Mouse (Mus musculus): ENCODE results near the gene Eif3k. TPM values are rescaled to one million over a fixed set of nuclear protein-coding genes. Genes with fewer than 3 reads are reported as not detected.
A peak's percentile ranks its signal among the peaks of the same experiment; 100 is the strongest.

The Eif3k gene
- polyA plus RNA-seq, 1 experiment from 2014 or later: 306 TPM

GRCm38 (mm10) chr7:28957286-28957685 is 24.4 kb downstream of the Eif3k start:
- Histone ChIP-seq H3K36me3 (no peaks in the 10 kb centered on the region), H3K9me3 (replicated peaks) (no peaks in the 10 kb centered on the region), H3K4me1 (peaks cover 73% of the 10 kb centered on the region), H3K27me3 (replicated peaks) (no peaks in the 10 kb centered on the region), H3K9ac (replicated peaks) (no peak overlapping the region), H3K4me2 (no peak overlapping the region), H3K4me3 (replicated peaks) (no peak overlapping the region), H3K27ac (replicated peaks) (no peak overlapping the region)
- ATAC-seq (ENCODE audit: low FRiP score): no peak
- WGBS: 73% methylated on average over 6 of the region's 6 CpGs

DNA sequence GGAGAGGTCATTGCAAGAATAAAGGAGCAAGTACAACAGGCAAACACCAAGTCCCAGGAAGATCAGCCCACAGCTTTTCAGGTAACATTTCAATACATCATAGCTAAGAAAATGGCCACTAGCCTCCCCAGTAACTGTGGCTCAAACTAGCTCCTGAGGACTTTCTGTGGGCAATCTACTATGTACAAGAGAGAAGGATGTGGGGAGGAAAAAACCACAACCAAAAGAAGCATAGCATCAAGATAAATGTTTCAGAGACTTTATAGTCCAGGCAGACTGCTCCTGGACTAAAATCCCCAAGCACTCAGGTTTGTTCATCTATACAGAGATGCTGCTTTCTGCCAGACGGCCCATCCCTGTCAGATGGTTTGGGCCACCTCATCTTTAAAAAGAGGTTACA is 25.4 kb downstream of the Eif3k start:
- no peaks in the 10 kb centered on the region for H3K9me3 ChIP-seq (replicated peaks)
- no peak overlapping the region for H3K27ac ChIP-seq (replicated peaks)
- 94% methylated on average over 1 of the region's 1 CpGs for WGBS
- H3K4me3 ChIP-seq (replicated peaks): no peak overlapping the region
- H3K36me3 ChIP-seq: no peaks in the 10 kb centered on the region
- no peak overlapping the region for H3K9ac ChIP-seq (replicated peaks)
- H3K4me1 ChIP-seq: peaks cover 76% of the 10 kb centered on the region
- no peak for ATAC-seq (ENCODE audit: low FRiP score)
- H3K27me3 ChIP-seq (replicated peaks): no peaks in the 10 kb centered on the region
- H3K4me2 ChIP-seq: no peak overlapping the region

- Histone ChIP-seq H3K4me2 (no peak overlapping the region), H3K9ac (replicated peaks) (no peak overlapping the region), H3K4me1 (peaks cover 67% of the 10 kb centered on the region), H3K36me3 (0 out of 2 replicates have a peak, but pooled peaks cover 1% of the 10 kb centered on the region), H3K4me3 (replicated peaks) (no peak overlapping the region), H3K27ac (replicated peaks) (peak overlapping the region; percentile 49), H3K27me3 (replicated peaks) (no peaks in the 10 kb centered on the region), H3K9me3 (replicated peaks) (no peaks in the 10 kb centered on the region)
- ATAC-seq (ENCODE audit: low FRiP score): no peak
- WGBS: 51% methylated on average over 5 of the region's 5 CpGs
These were observed 26.3 kb downstream of the Eif3k start for GRCm38 (mm10) chr7:28955295-28955897.

- H3K9ac ChIP-seq (replicated peaks): no peak overlapping the region
- no peak overlapping the region for H3K4me3 ChIP-seq (replicated peaks)
- no peak overlapping the region for H3K4me2 ChIP-seq
- no peak for ATAC-seq (ENCODE audit: low FRiP score)
- 80% methylated on average over 4 of the region's 4 CpGs for WGBS
- H3K9me3 ChIP-seq (replicated peaks): no peaks in the 10 kb centered on the region
- H3K27ac ChIP-seq (replicated peaks): peak overlapping the region; percentile 49
- 0 out of 2 replicates have a peak, but pooled peaks cover 2% of the 10 kb centered on the region for H3K36me3 ChIP-seq
- peaks cover 62% of the 10 kb centered on the region for H3K4me1 ChIP-seq
- H3K27me3 ChIP-seq (replicated peaks): no peaks in the 10 kb centered on the region
These were observed 26.9 kb downstream of the Eif3k start for GRCm38 (mm10) chr7:28954773-28955172.

GRCm38 (mm10) chr7:28953476-28954376 is 27.9 kb downstream of the Eif3k start:
- Histone ChIP-seq H3K27ac (replicated peaks) (peak overlapping the region; percentile 61), H3K36me3 (0 out of 2 replicates have a peak, but pooled peaks cover 2% of the 10 kb centered on the region), H3K4me3 (replicated peaks) (no peak overlapping the region), H3K4me2 (peak overlapping the region; percentile 15; the same call in 1 of the 2 replicates), H3K27me3 (replicated peaks) (no peaks in the 10 kb centered on the region), H3K4me1 (peaks cover 56% of the 10 kb centered on the region), H3K9ac (replicated peaks) (no peak overlapping the region), H3K9me3 (replicated peaks) (no peaks in the 10 kb centered on the region)
- WGBS: 6% methylated on average over 2 of the region's 2 CpGs
- no peak for ATAC-seq (ENCODE audit: low FRiP score)

GRCm38 (mm10) chr7:28952786-28953185 is 28.9 kb downstream of the Eif3k start:
- peak overlapping the region; percentile 61 for H3K27ac ChIP-seq (replicated peaks)
- no peak for ATAC-seq (ENCODE audit: low FRiP score)
- no peak overlapping the region for H3K4me3 ChIP-seq (replicated peaks)
- H3K27me3 ChIP-seq (replicated peaks): no peaks in the 10 kb centered on the region
- H3K36me3 ChIP-seq: 0 out of 2 replicates have a peak, but pooled peaks cover 2% of the 10 kb centered on the region
- no peak overlapping the region for H3K4me2 ChIP-seq
- H3K9me3 ChIP-seq (replicated peaks): no peaks in the 10 kb centered on the region
- no peak overlapping the region for H3K9ac ChIP-seq (replicated peaks)
- 37% methylated on average over 3 of the region's 3 CpGs for WGBS
- H3K4me1 ChIP-seq: peaks cover 48% of the 10 kb centered on the region

- no peaks in the 10 kb centered on the region for H3K27me3 ChIP-seq (replicated peaks)
- no peak for ATAC-seq (ENCODE audit: low FRiP score)
- 0 out of 2 replicates have a peak, but pooled peaks cover 2% of the 10 kb centered on the region for H3K36me3 ChIP-seq
- H3K4me3 ChIP-seq (replicated peaks): no peak overlapping the region
- H3K27ac ChIP-seq (replicated peaks): no peak overlapping the region
- H3K4me2 ChIP-seq: no peak overlapping the region
- no peaks in the 10 kb centered on the region for H3K9me3 ChIP-seq (replicated peaks)
- peaks cover 41% of the 10 kb centered on the region for H3K4me1 ChIP-seq
- no peak overlapping the region for H3K9ac ChIP-seq (replicated peaks)
- 95% methylated on average over 2 of the region's 2 CpGs for WGBS
These were observed 29.9 kb downstream of the Eif3k start for GRCm38 (mm10) chr7:28951764-28952163.

GRCm38 (mm10) chr7:28950346-28951037 is 31.2 kb downstream of the Eif3k start:
- peaks cover 46% of the 10 kb centered on the region for H3K4me1 ChIP-seq
- no peak for ATAC-seq (ENCODE audit: low FRiP score)

GRCm38 (mm10) chr7:28949298-28949697 is 32.4 kb downstream of the Eif3k start:
- no peak for ATAC-seq (ENCODE audit: low FRiP score)
- Histone ChIP-seq H3K9ac (replicated peaks) (no peak overlapping the region), H3K27me3 (replicated peaks) (no peaks in the 10 kb centered on the region), H3K4me1 (peaks cover 44% of the 10 kb centered on the region), H3K4me2 (no peak overlapping the region), H3K27ac (replicated peaks) (no peak overlapping the region), H3K4me3 (replicated peaks) (no peak overlapping the region), H3K9me3 (replicated peaks) (no peaks in the 10 kb centered on the region), H3K36me3 (0 out of 2 replicates have a peak, but pooled peaks cover 2% of the 10 kb centered on the region)
- WGBS: 73% methylated on average over 2 of the region's 2 CpGs

More at GRCm38 (mm10) chr7:28950346-28951037, 31.2 kb downstream of the Eif3k start:
- no peak overlapping the region for H3K4me3 ChIP-seq (replicated peaks)
- H3K27me3 ChIP-seq (replicated peaks): no peaks in the 10 kb centered on the region
- no peak overlapping the region for H3K9ac ChIP-seq (replicated peaks)
- no peaks in the 10 kb centered on the region for H3K9me3 ChIP-seq (replicated peaks)
- 0 out of 2 replicates have a peak, but pooled peaks cover 2% of the 10 kb centered on the region for H3K36me3 ChIP-seq
- no peak overlapping the region for H3K4me2 ChIP-seq
- 94% methylated on average over 10 of the region's 10 CpGs for WGBS
- H3K27ac ChIP-seq (replicated peaks): no peak overlapping the region

- no peak overlapping the region for H3K4me2 ChIP-seq
These were observed 32.9 kb downstream of the Eif3k start for GRCm38 (mm10) chr7:28948746-28949145.

DNA sequence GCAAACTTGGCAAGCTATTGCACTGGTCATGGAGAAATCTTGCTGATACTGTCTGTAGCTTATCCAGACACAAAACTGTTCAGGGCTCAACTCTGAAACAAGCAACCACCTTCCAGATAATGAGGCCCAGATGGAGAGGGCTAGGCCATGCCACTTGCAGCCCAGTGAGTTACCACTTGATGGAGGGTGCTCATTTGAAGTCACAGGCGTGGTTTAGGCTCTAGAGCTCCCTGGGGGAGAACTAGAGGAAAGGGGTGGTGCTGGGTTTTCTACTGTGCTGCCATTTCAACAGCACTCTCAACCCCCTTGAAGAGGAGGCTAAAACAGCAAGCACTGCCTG is 35.4 kb downstream of the Eif3k start:
- Histone ChIP-seq H3K27ac (replicated peaks) (peak overlapping the region; percentile 15; the same call in 1 of the 2 replicates), H3K27me3 (replicated peaks) (no peaks in the 10 kb centered on the region), H3K4me1 (peaks cover 31% of the 10 kb centered on the region), H3K36me3 (0 out of 2 replicates have a peak, but pooled peaks cover 2% of the 10 kb centered on the region), H3K4me2 (no peak overlapping the region), H3K4me3 (replicated peaks) (no peak overlapping the region), H3K9ac (replicated peaks) (no peak overlapping the region), H3K9me3 (replicated peaks) (no peaks in the 10 kb centered on the region)
- WGBS: 33% methylated on average over 1 of the region's 1 CpGs
- no peak for ATAC-seq (ENCODE audit: low FRiP score)

More at GRCm38 (mm10) chr7:28948746-28949145, 32.9 kb downstream of the Eif3k start:
- H3K9me3 ChIP-seq (replicated peaks): no peaks in the 10 kb centered on the region
- 95% methylated on average over 7 of the region's 7 CpGs for WGBS
- no peaks in the 10 kb centered on the region for H3K27me3 ChIP-seq (replicated peaks)
- H3K36me3 ChIP-seq: 0 out of 2 replicates have a peak, but pooled peaks cover 2% of the 10 kb centered on the region
- H3K27ac ChIP-seq (replicated peaks): no peak overlapping the region
- peaks cover 43% of the 10 kb centered on the region for H3K4me1 ChIP-seq
- no peak overlapping the region for H3K9ac ChIP-seq (replicated peaks)
- no peak overlapping the region for H3K4me3 ChIP-seq (replicated peaks)
- ATAC-seq (ENCODE audit: low FRiP score): no peak

Data from neural tube, embryonic 15.5 days (tissue).